Mouse (Mus musculus) erythroblast, embryonic 14.5 days (primary cell): Measurements from ENCODE around the gene Erf. TPM values are rescaled to one million over a fixed set of nuclear protein-coding genes. Genes with fewer than 3 reads are reported as not detected.
A peak's percentile ranks its signal among the peaks of the same experiment; 100 is the strongest.

ENCODE experiments used
- H3K27me3 ChIP-seq: 2 replicates; pipeline ENCODE4 v1.6.1; 2012; ENCODE audit warnings: inconsistent platforms; ENCODE audit not compliant: control insufficient read depth
- H3K36me3 ChIP-seq: 2 replicates; pipeline ENCODE4 v1.6.1; 2012; ENCODE audit warnings: mild to moderate bottlenecking, inconsistent platforms; ENCODE audit not compliant: control insufficient read depth
- H3K4me1 ChIP-seq: 2 replicates; pipeline ENCODE4 v1.6.1; 2012; ENCODE audit warnings: inconsistent platforms; ENCODE audit not compliant: control insufficient read depth
- H3K4me3 ChIP-seq: replicated peaks from 2 replicates; pipeline ENCODE3; 2012; ENCODE audit warnings: moderate library complexity, mild to moderate bottlenecking, inconsistent platforms
- H3K9me3 ChIP-seq: 2 replicates; pipeline ENCODE4 v1.6.1; 2012; ENCODE audit warnings: low read length, inconsistent platforms, mixed read lengths; ENCODE audit not compliant: control insufficient read depth
- GATA1 ChIP-seq: IDR thresholded peaks from 2 replicates; pipeline ENCODE4 v1.6.1; 2012; ENCODE audit warnings: low read length, inconsistent platforms, mixed read lengths
- TAL1 ChIP-seq: IDR thresholded peaks from 3 replicates; pipeline ENCODE4 v1.6.1; 2012; ENCODE audit warnings: low read length, inconsistent platforms, mixed read lengths
- polyA plus RNA-seq: library from polyadenylated mRNA; stranded (reverse); fragments of >175 nt; gene quantifications from 2 replicates; pipeline ENCODE4 v1.2.3, GENCODE M21; 2012

Erf gene
- polyA plus RNA-seq, 1 experiment = 3.2 TPM

DNA sequence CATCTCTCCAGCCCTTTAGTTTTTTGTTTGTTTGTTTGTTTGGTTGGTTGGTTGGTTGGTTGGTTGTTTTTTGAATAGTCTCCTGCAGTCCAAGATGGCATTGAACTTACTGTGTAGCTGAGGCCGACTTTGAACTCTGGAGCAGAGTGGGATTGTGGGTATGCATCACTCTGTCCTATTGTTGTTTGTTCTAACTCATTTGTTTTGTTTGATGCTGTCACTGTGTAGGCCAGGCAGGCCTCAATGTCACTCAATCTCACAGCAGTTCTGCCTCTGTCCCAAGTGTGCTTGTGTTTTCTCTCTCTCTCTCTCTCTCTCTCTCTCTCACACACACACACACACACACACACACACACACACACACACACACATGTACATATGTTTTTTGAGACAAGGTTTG, 11.3 kb upstream of the Erf start:
- Histone ChIP-seq H3K27me3 (no peaks in the 10 kb centered on the region; the same call in 1 of the 2 replicates), H3K4me1 (peaks cover 19% of the 10 kb centered on the region), H3K4me3 (no peak overlapping the region), H3K9me3 (peaks cover 15% of the 10 kb centered on the region), H3K36me3 (no peaks in the 10 kb centered on the region)
- TF ChIP-seq GATA1 (no peak), TAL1 (no peak)

DNA sequence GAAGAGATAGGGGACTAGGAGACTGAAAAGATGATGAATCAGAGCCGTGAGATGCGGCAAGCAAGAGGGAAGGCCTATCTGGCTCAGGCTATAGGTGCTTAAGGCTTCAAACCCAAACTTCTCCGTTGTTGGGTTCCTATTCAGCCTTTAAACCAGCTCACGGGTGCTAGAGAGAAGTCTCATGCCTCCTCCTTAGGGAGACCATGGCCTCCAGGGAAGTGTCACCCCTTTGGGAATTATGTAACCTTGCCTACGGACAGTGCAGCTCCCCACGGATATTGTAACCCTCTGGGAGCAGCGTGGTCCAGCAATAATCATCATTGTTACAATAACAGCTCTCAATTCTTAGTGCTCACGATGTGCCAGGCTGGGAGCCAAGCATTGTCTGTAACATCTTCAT, 1.3 kb upstream of the Erf start:
- Histone ChIP-seq H3K4me3 (no peak overlapping the region), H3K27me3 (peaks cover 29% of the 10 kb centered on the region), H3K9me3 (no peaks in the 10 kb centered on the region), H3K36me3 (no peaks in the 10 kb centered on the region), H3K4me1 (peaks cover 50% of the 10 kb centered on the region)
- TF ChIP-seq GATA1 = no peak
- TF ChIP-seq TAL1 = no peak

DNA sequence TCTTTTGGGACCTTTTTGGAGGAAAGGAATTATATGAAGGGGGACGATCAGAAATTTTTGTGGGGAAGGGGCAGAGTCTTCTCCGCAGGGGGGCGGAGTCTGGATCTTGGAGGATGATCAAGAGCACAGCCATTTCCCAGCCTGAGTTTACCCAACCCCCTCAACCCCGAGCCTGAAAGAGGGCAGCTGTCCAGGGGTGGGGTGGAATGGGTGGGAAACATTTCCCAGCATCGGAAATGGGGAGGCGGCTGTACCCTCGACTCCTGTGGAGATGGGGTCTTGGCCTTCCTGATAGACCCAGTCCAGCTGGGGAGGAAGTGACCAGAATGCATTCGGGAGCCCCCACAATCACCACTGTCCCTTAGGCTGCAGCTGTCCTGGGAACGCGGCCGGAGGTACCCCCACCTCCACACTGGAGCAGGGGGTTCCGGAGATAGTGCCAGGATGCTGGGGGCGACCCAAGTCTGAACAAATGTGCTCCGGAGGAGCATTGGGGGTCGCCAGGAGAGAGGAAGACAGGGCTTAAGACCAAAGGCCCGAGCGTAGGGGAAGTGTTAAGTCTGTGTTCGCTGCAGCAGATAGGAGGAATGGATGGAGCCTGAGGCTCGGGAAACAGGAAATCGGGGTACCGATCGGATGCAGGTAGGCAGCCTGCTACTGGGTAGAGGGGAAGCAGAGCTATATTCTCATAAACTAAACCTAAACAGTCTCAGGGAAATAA, 670 bp upstream of the Erf start:
- Histone ChIP-seq H3K4me1 (peaks cover 56% of the 10 kb centered on the region), H3K4me3 (peak overlapping the region; percentile 91), H3K27me3 (peaks cover 28% of the 10 kb centered on the region), H3K36me3 (peaks cover 3% of the 10 kb centered on the region; the same call in 1 of the 2 replicates), H3K9me3 (no peaks in the 10 kb centered on the region)
- no peak for TF ChIP-seq TAL1
- TF ChIP-seq GATA1 = no peak

DNA sequence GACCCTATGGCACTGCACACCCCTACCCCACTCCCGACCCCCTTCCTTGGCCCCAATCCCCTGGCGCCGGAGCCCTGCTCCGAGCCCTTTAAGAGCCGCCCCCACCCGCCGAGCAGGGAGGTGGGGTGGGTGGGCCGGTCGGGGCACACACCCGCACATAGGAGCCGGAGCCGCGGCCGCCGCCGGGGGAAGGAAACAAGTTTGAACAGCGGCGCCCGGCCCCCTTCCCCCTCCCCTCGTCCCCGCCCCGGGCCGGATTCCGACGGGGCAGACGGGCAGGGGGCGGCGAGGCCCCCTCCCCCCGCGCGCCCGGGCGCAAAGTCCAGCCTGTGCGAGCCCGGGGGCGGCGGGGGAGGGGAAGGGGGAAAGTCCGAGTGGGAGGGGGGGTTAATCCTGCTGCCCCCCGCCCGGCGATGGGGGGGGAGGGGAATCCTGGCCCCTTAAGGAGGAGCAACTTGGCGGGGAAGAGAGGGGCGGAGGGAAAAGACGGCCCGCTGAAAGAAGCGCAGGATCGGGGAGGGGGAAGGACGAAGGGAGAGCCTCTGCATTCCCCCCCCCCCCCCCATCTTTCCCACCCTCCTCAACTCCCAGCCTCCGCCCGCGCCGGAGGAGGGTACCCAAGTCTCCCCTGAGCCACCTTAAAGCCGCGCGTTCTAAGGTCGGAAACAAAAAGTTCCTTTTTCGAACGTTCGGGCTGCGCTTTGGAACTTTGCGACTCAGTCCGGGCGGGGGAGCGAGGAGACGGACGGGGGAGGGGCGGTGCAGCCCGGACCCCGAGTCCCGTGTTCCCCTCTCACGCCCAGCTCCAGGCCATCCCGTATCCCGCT, 1.0 kb downstream of the Erf start:
- peaks cover 61% of the 10 kb centered on the region for H3K4me1 ChIP-seq
- peaks cover 20% of the 10 kb centered on the region for H3K36me3 ChIP-seq
- peak overlapping the region; percentile 91 for H3K4me3 ChIP-seq
- peaks cover 25% of the 10 kb centered on the region for H3K27me3 ChIP-seq
- H3K9me3 ChIP-seq = no peaks in the 10 kb centered on the region
- no peak for TF ChIP-seq TAL1
- no peak for TF ChIP-seq GATA1

GRCm38 (mm10) chr7:25248846-25249313, 1.7 kb downstream of the Erf start:
- H3K4me1 ChIP-seq = peaks cover 65% of the 10 kb centered on the region
- H3K9me3 ChIP-seq = no peaks in the 10 kb centered on the region
- H3K27me3 ChIP-seq = peaks cover 23% of the 10 kb centered on the region
- H3K36me3 ChIP-seq = peaks cover 25% of the 10 kb centered on the region
- H3K4me3 ChIP-seq = peak overlapping the region; percentile 91
- no peak for TF ChIP-seq TAL1
- no peak for TF ChIP-seq GATA1

DNA sequence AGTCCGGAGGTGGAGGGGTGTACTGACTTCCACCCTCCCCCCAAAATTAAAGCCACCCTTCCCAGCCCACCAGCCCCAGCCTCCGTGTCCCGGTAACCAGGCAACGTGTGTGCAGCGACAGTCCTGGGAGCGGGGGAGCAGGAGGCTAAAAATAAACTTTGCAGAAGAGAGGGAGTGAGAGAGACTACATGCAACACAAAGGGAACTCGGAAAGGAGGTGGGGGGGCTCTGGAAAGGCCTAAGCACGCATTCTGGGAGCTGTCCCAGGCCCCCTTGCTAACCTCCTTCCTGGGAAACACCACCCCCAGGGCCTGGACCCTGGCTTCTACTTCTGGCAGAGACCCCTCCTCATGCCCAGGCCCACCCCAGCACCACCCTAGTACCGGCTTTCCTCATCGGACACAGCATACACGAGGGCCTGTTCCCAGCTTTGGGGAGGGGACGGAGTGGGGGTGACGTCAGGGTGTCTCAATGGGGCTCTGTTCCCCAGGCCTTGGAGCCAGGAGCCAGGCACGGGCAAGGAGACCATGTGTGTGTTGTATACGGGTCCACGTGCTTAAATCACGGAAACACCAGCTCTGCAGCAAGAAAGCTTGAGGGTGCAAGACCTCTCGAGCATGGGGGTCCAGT, 2.4 kb downstream of the Erf start:
- peaks cover 27% of the 10 kb centered on the region for H3K36me3 ChIP-seq
- H3K9me3 ChIP-seq = no peaks in the 10 kb centered on the region
- TF ChIP-seq TAL1 (no peak), GATA1 (no peak)
- H3K27me3 ChIP-seq = peaks cover 23% of the 10 kb centered on the region
- peaks cover 65% of the 10 kb centered on the region for H3K4me1 ChIP-seq
- H3K4me3 ChIP-seq = peak overlapping the region; percentile 91

- Histone ChIP-seq H3K36me3 (peaks cover 33% of the 10 kb centered on the region), H3K4me3 (peak overlapping the region; percentile 91), H3K9me3 (no peaks in the 10 kb centered on the region), H3K4me1 (peaks cover 65% of the 10 kb centered on the region), H3K27me3 (peaks cover 23% of the 10 kb centered on the region)
- TF ChIP-seq TAL1 (no peak), GATA1 (no peak)
Observed at GRCm38 (mm10) chr7:25247498-25247897, 3.1 kb downstream of the Erf start.

- TF ChIP-seq GATA1 (no peak), TAL1 (no peak)
- Histone ChIP-seq H3K27me3 (peaks cover 21% of the 10 kb centered on the region), H3K36me3 (peaks cover 34% of the 10 kb centered on the region), H3K4me1 (peaks cover 63% of the 10 kb centered on the region), H3K4me3 (no peak overlapping the region), H3K9me3 (no peaks in the 10 kb centered on the region)
Observed at GRCm38 (mm10) chr7:25246759-25247137, 3.8 kb downstream of the Erf start.
